Mouse (Mus musculus): ENCODE data around the gene Tnk1. TPM values are rescaled to one million over a fixed set of nuclear protein-coding genes. Genes with fewer than 3 reads are reported as not detected.

The Tnk1 gene
- 0.29 and 0.51 TPM in 2 replicates for polyA plus RNA-seq (2015; fragmentation: Nextera tagmentation; extraction: Ambion mirVana)

GRCm38 (mm10) chr11:69858113-69858998 is at the start of gene Tnk1:
TSS of gene Tnk1 (minus strand) at chr11:69858730.
- 19% methylated on average over 30 of the region's 30 CpGs for WGBS
- H3K4me1 ChIP-seq (replicated peaks): peaks cover 7% of the 10 kb centered on the region
- H3K36me3 ChIP-seq: no peaks in the 10 kb centered on the region
- H3K27ac ChIP-seq (replicated peaks): no peak within 1 kb of the TSS
- H3K9me3 ChIP-seq: no peaks in the 10 kb centered on the region
- no peak for ATAC-seq (ENCODE audit: low read depth)
- H3K4me3 ChIP-seq: no peak within 1 kb of the TSS
- H3K9ac ChIP-seq: no peak within 1 kb of the TSS
- peaks cover 31% of the 10 kb centered on the region for H3K27me3 ChIP-seq
- no peak within 1 kb of the TSS for H3K4me2 ChIP-seq

GRCm38 (mm10) chr11:69904311-69904710 is 45.8 kb upstream of the Tnk1 start:
- no peak overlapping the region for H3K4me2 ChIP-seq
- 96% methylated on average over 9 of the region's 9 CpGs for WGBS
- ATAC-seq (ENCODE audit: low read depth): no peak
- H3K4me3 ChIP-seq: no peak overlapping the region
- H3K9ac ChIP-seq: no peak overlapping the region
- H3K27me3 ChIP-seq: no peaks in the 10 kb centered on the region
- no peak overlapping the region for H3K27ac ChIP-seq (replicated peaks)
- H3K36me3 ChIP-seq: peaks cover 57% of the 10 kb centered on the region
- no peaks in the 10 kb centered on the region for H3K9me3 ChIP-seq
- H3K4me1 ChIP-seq (replicated peaks): peaks cover 25% of the 10 kb centered on the region

- peaks cover 44% of the 10 kb centered on the region for H3K36me3 ChIP-seq
- H3K9me3 ChIP-seq: no peaks in the 10 kb centered on the region
- 85% methylated on average over 13 of the region's 13 CpGs for WGBS
- no peak for ATAC-seq (ENCODE audit: low read depth)
- no peak overlapping the region for H3K27ac ChIP-seq (replicated peaks)
- H3K9ac ChIP-seq: peak overlapping the region; percentile 97
- H3K4me3 ChIP-seq: peak overlapping the region; percentile 76
- no peaks in the 10 kb centered on the region for H3K27me3 ChIP-seq
- H3K4me1 ChIP-seq (replicated peaks): peaks cover 38% of the 10 kb centered on the region
- peak overlapping the region; percentile 98 for H3K4me2 ChIP-seq
These were observed 44.4 kb upstream of the Tnk1 start for GRCm38 (mm10) chr11:69902972-69903371.

- Histone ChIP-seq H3K9ac (peak overlapping the region; percentile 97), H3K4me1 (replicated peaks) (peaks cover 38% of the 10 kb centered on the region), H3K36me3 (peaks cover 34% of the 10 kb centered on the region), H3K27me3 (no peaks in the 10 kb centered on the region), H3K4me2 (peak overlapping the region; percentile 98), H3K9me3 (no peaks in the 10 kb centered on the region), H3K27ac (replicated peaks) (peak overlapping the region; percentile 98), H3K4me3 (peak overlapping the region; percentile 76)
- 0% methylated on average over 31 of the region's 39 CpGs for WGBS
- ATAC-seq (ENCODE audit: low read depth): no peak; the same call in 1 of the 2 replicates
These were observed 43.5 kb upstream of the Tnk1 start for GRCm38 (mm10) chr11:69901993-69902392.

GRCm38 (mm10) chr11:69901406-69901846 is 42.9 kb upstream of the Tnk1 start:
- H3K4me3 ChIP-seq: peak overlapping the region; percentile 76
- peak; percentile 81 for ATAC-seq (ENCODE audit: low read depth)
- peaks cover 38% of the 10 kb centered on the region for H3K4me1 ChIP-seq (replicated peaks)
- no peaks in the 10 kb centered on the region for H3K9me3 ChIP-seq
- H3K36me3 ChIP-seq: peaks cover 28% of the 10 kb centered on the region
- H3K27ac ChIP-seq (replicated peaks): peak overlapping the region; percentile 98
- under 1% methylated on average over 42 of the region's 42 CpGs for whole genome bisulfite sequencing
- H3K27me3 ChIP-seq: no peaks in the 10 kb centered on the region
- peak overlapping the region; percentile 98 for H3K4me2 ChIP-seq
- peak overlapping the region; percentile 97 for H3K9ac ChIP-seq

GRCm38 (mm10) chr11:69900471-69901405 is 42.2 kb upstream of the Tnk1 start, which contains the start of the genes 2810408A11Rik and Neurl4:
TSS of gene 2810408A11Rik (minus strand) at chr11:69900987.
TSS of gene Neurl4 (plus strand) at chr11:69901072.
- no peaks in the 10 kb centered on the region for H3K9me3 ChIP-seq
- ATAC-seq (ENCODE audit: low read depth): peak; percentile 96
- under 1% methylated on average over 38 of the region's 38 CpGs for WGBS
- H3K9ac ChIP-seq: peak within 1 kb of the TSS; percentile 97
- peaks cover 38% of the 10 kb centered on the region for H3K4me1 ChIP-seq (replicated peaks)
- peaks cover 21% of the 10 kb centered on the region for H3K36me3 ChIP-seq
- peak within 1 kb of the TSS; percentile 98 for H3K4me2 ChIP-seq
- H3K27ac ChIP-seq (replicated peaks): peak within 1 kb of the TSS; percentile 98
- peak within 1 kb of the TSS; percentile 76 for H3K4me3 ChIP-seq
- no peaks in the 10 kb centered on the region for H3K27me3 ChIP-seq

- Histone ChIP-seq H3K4me2 (peak overlapping the region; percentile 98), H3K4me1 (replicated peaks) (peaks cover 38% of the 10 kb centered on the region), H3K4me3 (peak overlapping the region; percentile 76), H3K27me3 (no peaks in the 10 kb centered on the region), H3K27ac (replicated peaks) (peak overlapping the region; percentile 98; the same call in 1 of the 2 replicates), H3K9me3 (no peaks in the 10 kb centered on the region), H3K9ac (peak overlapping the region; percentile 97), H3K36me3 (peaks cover 15% of the 10 kb centered on the region)
- WGBS: 23% methylated on average over 4 of the region's 4 CpGs
- ATAC-seq (ENCODE audit: low read depth): no peak
These were observed 41.3 kb upstream of the Tnk1 start for GRCm38 (mm10) chr11:69899870-69900269.

- H3K9ac ChIP-seq: no peak within 1 kb of the TSS
- no peak within 1 kb of the TSS for H3K27ac ChIP-seq (replicated peaks)
- no peaks in the 10 kb centered on the region for H3K36me3 ChIP-seq
- no peak for ATAC-seq (ENCODE audit: low read depth)
- no peaks in the 10 kb centered on the region for H3K9me3 ChIP-seq
- no peak within 1 kb of the TSS for H3K4me2 ChIP-seq
- H3K4me1 ChIP-seq (replicated peaks): peaks cover 28% of the 10 kb centered on the region
- H3K4me3 ChIP-seq: no peak within 1 kb of the TSS
- 77% methylated on average over 4 of the region's 4 CpGs for WGBS
- H3K27me3 ChIP-seq: no peaks in the 10 kb centered on the region
These were observed 36.8 kb upstream of the Tnk1 start, which contains the start of gene Acap1 for GRCm38 (mm10) chr11:69895291-69895690. TSS of gene Acap1 (minus strand) at chr11:69895539.

- no peak overlapping the region for H3K4me2 ChIP-seq
- 80% methylated on average over 5 of the region's 5 CpGs for WGBS
These were observed 36.1 kb upstream of the Tnk1 start for GRCm38 (mm10) chr11:69894671-69895070.

GRCm38 (mm10) chr11:69891482-69891881 is 33.0 kb upstream of the Tnk1 start:
- WGBS: 71% methylated on average over 4 of the region's 4 CpGs
- Histone ChIP-seq H3K4me2 (no peak overlapping the region), H3K27ac (replicated peaks) (no peak overlapping the region), H3K4me1 (replicated peaks) (peaks cover 5% of the 10 kb centered on the region; the same call in 1 of the 2 replicates), H3K9ac (no peak overlapping the region), H3K36me3 (no peaks in the 10 kb centered on the region), H3K4me3 (no peak overlapping the region), H3K27me3 (no peaks in the 10 kb centered on the region), H3K9me3 (no peaks in the 10 kb centered on the region)
- ATAC-seq (ENCODE audit: low read depth): no peak; the same call in 1 of the 2 replicates

More at GRCm38 (mm10) chr11:69894671-69895070, 36.1 kb upstream of the Tnk1 start:
- H3K4me3 ChIP-seq: no peak overlapping the region
- ATAC-seq (ENCODE audit: low read depth): no peak
- H3K9ac ChIP-seq: no peak overlapping the region
- peaks cover 22% of the 10 kb centered on the region for H3K4me1 ChIP-seq (replicated peaks)
- H3K27me3 ChIP-seq: no peaks in the 10 kb centered on the region
- H3K9me3 ChIP-seq: no peaks in the 10 kb centered on the region
- H3K36me3 ChIP-seq: no peaks in the 10 kb centered on the region
- H3K27ac ChIP-seq (replicated peaks): no peak overlapping the region

GRCm38 (mm10) chr11:69886907-69887635 is 28.5 kb upstream of the Tnk1 start:
- WGBS: 78% methylated on average over 8 of the region's 8 CpGs
- no peak overlapping the region for H3K9ac ChIP-seq
- no peak for ATAC-seq (ENCODE audit: low read depth)
- H3K4me3 ChIP-seq: no peak overlapping the region
- H3K4me2 ChIP-seq: no peak overlapping the region
- peaks cover 5% of the 10 kb centered on the region; the same call in 1 of the 2 replicates for H3K4me1 ChIP-seq (replicated peaks)
- no peaks in the 10 kb centered on the region for H3K9me3 ChIP-seq
- H3K36me3 ChIP-seq: no peaks in the 10 kb centered on the region
- H3K27me3 ChIP-seq: peaks cover 2% of the 10 kb centered on the region; the same call in 1 of the 2 replicates
- no peak overlapping the region for H3K27ac ChIP-seq (replicated peaks)
